Mouse (Mus musculus) hindbrain, embryonic 12.5 days (tissue): ENCODE data around the gene Cabin1. TPM values are rescaled to one million over a fixed set of nuclear protein-coding genes. Genes with fewer than 3 reads are reported as not detected.

Source experiments
- ATAC-seq: fragments of 200-750 bp; cut with Nextera tagmentation; 2 replicates; pipeline ENCODE4 v1.8.0; 2017; ENCODE audit warnings: moderate TSS enrichment; ENCODE audit not compliant: low FRiP score
- H3K27ac ChIP-seq: fragments of 300-500 bp; sonication (generic); 2 replicates; pipeline ENCODE4 v1.5.1; 2016; ENCODE audit warnings: mild to moderate bottlenecking
- H3K27me3 ChIP-seq: fragments of 300-500 bp; sonication (generic); 2 replicates; pipeline ENCODE4 v1.6.1; 2016; ENCODE audit warnings: mild to moderate bottlenecking
- H3K36me3 ChIP-seq: fragments of 300-500 bp; sonication (generic); 2 replicates; pipeline ENCODE4 v1.6.1; 2016; ENCODE audit warnings: mild to moderate bottlenecking
- H3K4me1 ChIP-seq: fragments of 300-500 bp; sonication (generic); 2 replicates; pipeline ENCODE4 v1.6.1; 2016
- H3K4me2 ChIP-seq: fragments of 300-500 bp; sonication (generic); replicated peaks from 2 replicates; pipeline ENCODE4 v1.6.1; 2016; ENCODE audit warnings: mild to moderate bottlenecking
- H3K4me3 ChIP-seq: fragments of 300-500 bp; sonication (generic); 2 replicates; pipeline ENCODE4 v1.5.1; 2016; ENCODE audit warnings: mild to moderate bottlenecking
- H3K9ac ChIP-seq: fragments of 300-500 bp; sonication (generic); 2 replicates; pipeline ENCODE4 v1.6.1; 2016; ENCODE audit warnings: mild to moderate bottlenecking, moderate library complexity
- H3K9me3 ChIP-seq: fragments of 300-500 bp; sonication (generic); replicated peaks from 2 replicates; pipeline ENCODE4 v1.6.1; 2016; ENCODE audit warnings: mild to moderate bottlenecking
- WGBS: fragments of 180-500 bp; shearing (Covaris S2); methylation state at CpG from one replicate; pipeline ENCODE4 v1.1.7; 2016; 5-methylcytosine and 5-hydroxymethylcytosine counted together
- polyA plus RNA-seq: library from polyadenylated mRNA; unstranded; fragments of >200 nt; fragmentation: Nextera tagmentation; extraction: Ambion mirVana; gene quantifications from 2 replicates; pipeline ENCODE4 v1.2.1, GENCODE M21; 2016

Gene Cabin1
- polyA plus RNA-seq, 1 experiment from 2014 or later: 44.1 TPM

DNA sequence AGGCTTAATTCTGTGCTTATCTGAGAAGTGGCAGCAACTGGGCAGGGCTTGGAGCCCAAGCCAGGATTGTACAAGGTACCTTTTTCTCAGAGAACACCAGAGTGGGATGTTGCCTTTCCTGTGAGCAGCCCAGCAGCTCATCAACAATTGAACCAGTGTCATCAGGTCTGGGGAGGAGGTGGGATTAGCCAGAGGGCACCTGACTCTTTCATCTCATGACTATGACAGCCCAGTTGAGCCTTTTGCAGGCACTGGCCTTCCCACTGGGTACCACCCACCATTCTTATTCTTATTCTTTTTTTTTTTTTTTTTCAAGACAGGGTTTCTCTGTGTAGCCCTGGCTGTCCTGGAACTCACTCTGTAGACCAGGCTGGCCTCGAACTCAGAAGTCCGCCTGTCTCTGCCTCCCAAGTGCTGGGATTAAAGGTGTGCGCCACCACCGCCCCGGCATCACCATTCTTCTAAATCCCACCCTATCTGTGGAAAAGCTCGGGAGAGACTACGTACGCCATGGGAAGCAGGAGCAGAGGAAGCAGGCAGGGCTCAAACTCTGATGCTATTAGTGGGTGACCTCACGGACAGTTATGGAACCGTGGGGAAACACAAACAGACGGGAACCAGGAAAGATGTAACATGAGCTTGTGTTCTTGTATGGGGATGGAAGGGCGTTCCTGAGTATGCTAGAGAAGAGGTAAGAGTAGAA is 127.9 kb downstream of the Cabin1 start:
- ATAC-seq: no peak
- 86% methylated on average over 12 of the region's 12 CpGs for WGBS

DNA sequence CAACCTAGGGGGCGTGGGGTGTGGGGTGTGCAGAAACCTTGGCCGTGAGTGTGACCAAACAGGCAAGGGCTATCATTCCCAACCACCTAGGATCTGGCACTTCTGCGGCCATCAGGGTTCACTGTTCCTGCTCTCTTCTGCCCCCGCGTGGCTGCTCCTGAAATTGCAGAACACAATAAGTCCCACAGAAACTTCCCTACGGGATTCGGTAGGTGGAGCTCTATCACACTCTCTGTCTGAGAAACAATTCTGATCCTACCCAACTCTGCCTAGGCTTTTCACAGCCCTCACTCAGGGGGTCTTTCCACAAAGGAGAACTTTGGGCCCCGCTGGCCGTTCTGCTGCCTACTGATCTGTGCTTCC is 128.5 kb downstream of the Cabin1 start:
- no peak overlapping the region for H3K4me3 ChIP-seq
- H3K9me3 ChIP-seq: no peaks in the 10 kb centered on the region
- H3K4me2 ChIP-seq: no peak overlapping the region
- H3K4me1 ChIP-seq: no peaks in the 10 kb centered on the region
- no peak overlapping the region for H3K27ac ChIP-seq
- WGBS: 3% methylated on average over 9 of the region's 9 CpGs
- no peak overlapping the region for H3K9ac ChIP-seq
- H3K36me3 ChIP-seq: no peaks in the 10 kb centered on the region
- no peaks in the 10 kb centered on the region for H3K27me3 ChIP-seq
- ATAC-seq: no peak

More for the DNA sequence above, 127.9 kb downstream of the Cabin1 start:
- H3K36me3 ChIP-seq: no peaks in the 10 kb centered on the region
- no peak overlapping the region for H3K27ac ChIP-seq
- no peak overlapping the region for H3K9ac ChIP-seq
- H3K9me3 ChIP-seq: no peaks in the 10 kb centered on the region
- no peaks in the 10 kb centered on the region for H3K4me1 ChIP-seq
- H3K27me3 ChIP-seq: no peaks in the 10 kb centered on the region
- no peak overlapping the region for H3K4me3 ChIP-seq
- no peak overlapping the region for H3K4me2 ChIP-seq

- WGBS: 71% methylated on average over 14 of the region's 14 CpGs
- no peak for ATAC-seq
- Histone ChIP-seq H3K9ac (no peak overlapping the region), H3K27me3 (no peaks in the 10 kb centered on the region), H3K4me3 (no peak overlapping the region), H3K4me1 (no peaks in the 10 kb centered on the region), H3K36me3 (no peaks in the 10 kb centered on the region), H3K27ac (no peak overlapping the region), H3K4me2 (no peak overlapping the region), H3K9me3 (no peaks in the 10 kb centered on the region)
Measured at GRCm38 (mm10) chr10:75635019-75635692, 129.0 kb downstream of the Cabin1 start.

- no peak overlapping the region for H3K4me3 ChIP-seq
- WGBS: 93% methylated on average over 8 of the region's 8 CpGs
- no peaks in the 10 kb centered on the region for H3K4me1 ChIP-seq
- ATAC-seq: no peak
- H3K36me3 ChIP-seq: no peaks in the 10 kb centered on the region
- no peak overlapping the region for H3K27ac ChIP-seq
- H3K9me3 ChIP-seq: no peaks in the 10 kb centered on the region
- H3K27me3 ChIP-seq: no peaks in the 10 kb centered on the region
- H3K4me2 ChIP-seq: no peak overlapping the region
- no peak overlapping the region for H3K9ac ChIP-seq
Measured at GRCm38 (mm10) chr10:75634610-75635009, 129.5 kb downstream of the Cabin1 start.

- H3K9ac ChIP-seq: no peak overlapping the region
- no peaks in the 10 kb centered on the region for H3K27me3 ChIP-seq
- 77% methylated on average over 14 of the region's 14 CpGs for WGBS
- ATAC-seq: no peak
- H3K4me1 ChIP-seq: no peaks in the 10 kb centered on the region
- no peaks in the 10 kb centered on the region for H3K36me3 ChIP-seq
- no peak overlapping the region for H3K4me2 ChIP-seq
- no peak overlapping the region for H3K27ac ChIP-seq
- no peaks in the 10 kb centered on the region for H3K9me3 ChIP-seq
- H3K4me3 ChIP-seq: no peak overlapping the region
Measured at GRCm38 (mm10) chr10:75633576-75634139, 130.5 kb downstream of the Cabin1 start.

DNA sequence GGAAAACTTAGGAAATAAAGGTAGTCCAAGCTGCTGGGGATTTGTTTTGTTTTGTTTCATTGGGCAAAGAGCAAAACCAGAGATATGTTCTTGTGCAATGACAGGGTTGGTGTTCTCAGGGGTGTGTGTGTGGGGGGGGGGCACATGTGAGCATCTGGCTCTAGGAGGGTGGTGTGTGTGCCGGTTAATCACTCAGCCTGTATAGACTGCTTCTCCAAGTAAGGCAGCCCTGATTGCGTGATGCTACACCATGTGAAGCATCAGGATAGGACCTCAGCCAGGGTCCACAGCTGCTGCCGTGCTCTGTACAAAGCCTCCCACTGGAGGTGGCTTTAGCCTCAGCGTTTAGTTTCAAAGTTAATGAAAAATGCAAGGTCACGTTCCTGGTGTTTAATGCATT is 131.1 kb downstream of the Cabin1 start:
- no peaks in the 10 kb centered on the region for H3K4me1 ChIP-seq
- H3K36me3 ChIP-seq: no peaks in the 10 kb centered on the region
- WGBS: 77% methylated on average over 5 of the region's 5 CpGs
- H3K4me3 ChIP-seq: no peak overlapping the region
- no peak overlapping the region for H3K4me2 ChIP-seq
- H3K9me3 ChIP-seq: no peaks in the 10 kb centered on the region
- no peak overlapping the region for H3K9ac ChIP-seq
- ATAC-seq: no peak
- H3K27me3 ChIP-seq: no peaks in the 10 kb centered on the region
- H3K27ac ChIP-seq: no peak overlapping the region

GRCm38 (mm10) chr10:75632633-75633032 is 131.5 kb downstream of the Cabin1 start:
- no peaks in the 10 kb centered on the region for H3K9me3 ChIP-seq
- no peak overlapping the region for H3K27ac ChIP-seq
- no peaks in the 10 kb centered on the region for H3K36me3 ChIP-seq
- 38% methylated on average over 5 of the region's 5 CpGs for WGBS
- no peaks in the 10 kb centered on the region for H3K4me1 ChIP-seq
- no peak overlapping the region for H3K9ac ChIP-seq
- no peak overlapping the region for H3K4me2 ChIP-seq
- no peak overlapping the region for H3K4me3 ChIP-seq
- no peaks in the 10 kb centered on the region for H3K27me3 ChIP-seq
- ATAC-seq: no peak

DNA sequence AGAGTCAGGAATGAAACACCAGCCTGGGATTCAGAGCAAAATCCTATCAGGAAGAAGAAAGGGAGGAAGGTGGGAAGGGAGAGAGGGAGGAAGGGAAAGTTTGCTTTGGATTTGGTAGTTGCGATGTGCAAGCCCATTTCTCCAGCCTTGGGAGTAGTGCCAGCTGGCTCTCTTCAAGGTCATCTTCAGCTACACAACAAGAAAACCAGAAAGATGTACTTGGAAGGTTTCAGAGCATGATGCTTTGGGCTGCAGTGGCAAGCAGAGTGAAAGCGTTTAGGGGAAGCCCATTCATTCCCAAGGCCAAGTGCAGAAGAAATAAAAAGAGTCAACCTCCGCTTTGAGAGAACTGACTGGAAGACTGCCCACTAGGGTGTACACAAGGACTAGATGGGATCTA is 136.7 kb downstream of the Cabin1 start:
- Histone ChIP-seq H3K27ac (no peak overlapping the region), H3K9me3 (no peaks in the 10 kb centered on the region), H3K4me3 (no peak overlapping the region), H3K27me3 (no peaks in the 10 kb centered on the region), H3K36me3 (no peaks in the 10 kb centered on the region), H3K4me2 (no peak overlapping the region), H3K4me1 (no peaks in the 10 kb centered on the region), H3K9ac (no peak overlapping the region)
- WGBS: 93% methylated on average over 3 of the region's 3 CpGs
- no peak for ATAC-seq

- H3K4me3 ChIP-seq: no peak overlapping the region
- 75% methylated on average over 3 of the region's 3 CpGs for WGBS
- ATAC-seq: no peak
Measured at GRCm38 (mm10) chr10:75626991-75627390, 137.2 kb downstream of the Cabin1 start.

GRCm38 (mm10) chr10:75625920-75626319 is 138.2 kb downstream of the Cabin1 start:
- Histone ChIP-seq H3K4me3 (no peak overlapping the region), H3K27ac (no peak overlapping the region), H3K4me2 (no peak overlapping the region), H3K36me3 (no peaks in the 10 kb centered on the region), H3K4me1 (no peaks in the 10 kb centered on the region), H3K9me3 (0 out of 2 replicates have a peak, but pooled peaks cover 5% of the 10 kb centered on the region), H3K27me3 (no peaks in the 10 kb centered on the region), H3K9ac (no peak overlapping the region)
- 64% methylated on average over 6 of the region's 6 CpGs for WGBS
- ATAC-seq: no peak

More at GRCm38 (mm10) chr10:75626991-75627390, 137.2 kb downstream of the Cabin1 start:
- no peaks in the 10 kb centered on the region for H3K27me3 ChIP-seq
- H3K4me1 ChIP-seq: no peaks in the 10 kb centered on the region
- no peak overlapping the region for H3K27ac ChIP-seq
- no peaks in the 10 kb centered on the region for H3K36me3 ChIP-seq
- H3K9me3 ChIP-seq: 0 out of 2 replicates have a peak, but pooled peaks cover 3% of the 10 kb centered on the region
- H3K4me2 ChIP-seq: no peak overlapping the region
- H3K9ac ChIP-seq: no peak overlapping the region

- Histone ChIP-seq H3K27me3 (no peaks in the 10 kb centered on the region), H3K9me3 (0 out of 2 replicates have a peak, but pooled peaks cover 5% of the 10 kb centered on the region), H3K4me1 (no peaks in the 10 kb centered on the region), H3K36me3 (no peaks in the 10 kb centered on the region), H3K4me3 (no peak overlapping the region), H3K4me2 (no peak overlapping the region), H3K27ac (no peak overlapping the region), H3K9ac (no peak overlapping the region)
- 54% methylated on average over 3 of the region's 3 CpGs for WGBS
- no peak for ATAC-seq
Measured at GRCm38 (mm10) chr10:75620818-75621217, 143.3 kb downstream of the Cabin1 start.

DNA sequence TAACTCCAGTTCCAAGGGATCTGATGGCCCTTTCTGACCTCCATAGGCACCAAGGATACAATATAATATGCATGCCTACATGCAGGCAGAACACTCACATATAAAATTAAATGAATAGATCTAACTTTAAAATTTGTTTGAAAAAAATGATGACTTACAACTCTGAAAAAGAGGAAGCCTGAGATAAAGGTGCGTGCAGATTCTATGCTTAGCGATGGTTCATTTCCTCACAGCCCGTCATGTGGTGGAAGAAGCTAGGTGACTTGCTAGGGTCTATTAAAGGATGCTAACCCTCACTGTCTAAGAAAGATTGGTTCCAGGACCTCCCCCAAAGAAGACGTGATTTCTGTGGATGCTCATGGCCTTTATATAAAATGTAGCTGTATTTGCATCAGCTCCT is 148.1 kb downstream of the Cabin1 start:
- no peaks in the 10 kb centered on the region for H3K36me3 ChIP-seq
- no peaks in the 10 kb centered on the region for H3K9me3 ChIP-seq
- H3K27ac ChIP-seq: no peak overlapping the region
- no peak for ATAC-seq
- H3K4me1 ChIP-seq: no peaks in the 10 kb centered on the region
- H3K4me3 ChIP-seq: no peak overlapping the region
- 94% methylated on average over 4 of the region's 4 CpGs for WGBS
- no peak overlapping the region for H3K9ac ChIP-seq
- no peaks in the 10 kb centered on the region for H3K27me3 ChIP-seq
- H3K4me2 ChIP-seq: no peak overlapping the region
